Mouse (Mus musculus): ENCODE results near the gene B4galt7. TPM values are rescaled to one million over a fixed set of nuclear protein-coding genes. Genes with fewer than 3 reads are reported as not detected.
"Not testable (repeated sequence)": the region's sequence is repeated elsewhere in the genome, so short reads cannot be mapped to it uniquely, and the experiment has no call there.

The B4galt7 gene
- 31.5 and 34.7 TPM in 2 replicates for polyA plus RNA-seq (2016; fragmentation: Nextera tagmentation; extraction: Ambion mirVana)

- peaks cover 50% of the 10 kb centered on the region for H3K36me3 ChIP-seq
- H3K4me2 ChIP-seq: peak within 1 kb of the TSS; percentile 60
- H3K9me3 ChIP-seq: no peaks in the 10 kb centered on the region
- H3K27ac ChIP-seq: 0 out of 2 replicates have a peak within 1 kb of the TSS, but pooled peaks have one; percentile 31
- no peaks in the 10 kb centered on the region for H3K27me3 ChIP-seq
- WGBS: 10% methylated on average over 51 of the region's 51 CpGs
- H3K4me1 ChIP-seq (replicated peaks): peaks cover 6% of the 10 kb centered on the region
- H3K9ac ChIP-seq (replicated peaks): peak within 1 kb of the TSS; percentile 88
- ATAC-seq (ENCODE audit: insufficient number of reproducible peaks, insufficient read depth, low FRiP score, low TSS enrichment, low read depth): peak; percentile 83
- H3K4me3 ChIP-seq (replicated peaks): peak within 1 kb of the TSS; percentile 86
Measured at GRCm38 (mm10) chr13:55599566-55600540, at the start of gene B4galt7. B4galt7 (plus strand) TSS chr13:55599896.

- no peak overlapping the region for H3K4me3 ChIP-seq (replicated peaks)
- H3K36me3 ChIP-seq: peaks cover 68% of the 10 kb centered on the region
- H3K4me2 ChIP-seq: no peak overlapping the region
- no peak for ATAC-seq (ENCODE audit: insufficient number of reproducible peaks, insufficient read depth, low FRiP score, low TSS enrichment, low read depth)
- H3K27ac ChIP-seq: no peak overlapping the region
- no peaks in the 10 kb centered on the region for H3K27me3 ChIP-seq
- no peaks in the 10 kb centered on the region for H3K9me3 ChIP-seq
- H3K9ac ChIP-seq (replicated peaks): no peak overlapping the region
- H3K4me1 ChIP-seq (replicated peaks): no peaks in the 10 kb centered on the region
- 93% methylated on average over 9 of the region's 9 CpGs for WGBS
Measured at GRCm38 (mm10) chr13:55555921-55556320, 43.8 kb upstream of the B4galt7 start.

- no peaks in the 10 kb centered on the region for H3K4me1 ChIP-seq (replicated peaks)
- no peak for ATAC-seq (ENCODE audit: insufficient number of reproducible peaks, insufficient read depth, low FRiP score, low TSS enrichment, low read depth)
- H3K27me3 ChIP-seq: no peaks in the 10 kb centered on the region
- 0 out of 2 replicates have a peak overlapping the region, but pooled peaks have one; percentile 7 for H3K27ac ChIP-seq
- H3K36me3 ChIP-seq: peaks cover 62% of the 10 kb centered on the region
- H3K9me3 ChIP-seq: no peaks in the 10 kb centered on the region
- no peak overlapping the region for H3K9ac ChIP-seq (replicated peaks)
- no peak overlapping the region for H3K4me2 ChIP-seq
- 78% methylated on average over 6 of the region's 6 CpGs for WGBS
- no peak overlapping the region for H3K4me3 ChIP-seq (replicated peaks)
Measured at GRCm38 (mm10) chr13:55557499-55557898, 42.2 kb upstream of the B4galt7 start.

DNA sequence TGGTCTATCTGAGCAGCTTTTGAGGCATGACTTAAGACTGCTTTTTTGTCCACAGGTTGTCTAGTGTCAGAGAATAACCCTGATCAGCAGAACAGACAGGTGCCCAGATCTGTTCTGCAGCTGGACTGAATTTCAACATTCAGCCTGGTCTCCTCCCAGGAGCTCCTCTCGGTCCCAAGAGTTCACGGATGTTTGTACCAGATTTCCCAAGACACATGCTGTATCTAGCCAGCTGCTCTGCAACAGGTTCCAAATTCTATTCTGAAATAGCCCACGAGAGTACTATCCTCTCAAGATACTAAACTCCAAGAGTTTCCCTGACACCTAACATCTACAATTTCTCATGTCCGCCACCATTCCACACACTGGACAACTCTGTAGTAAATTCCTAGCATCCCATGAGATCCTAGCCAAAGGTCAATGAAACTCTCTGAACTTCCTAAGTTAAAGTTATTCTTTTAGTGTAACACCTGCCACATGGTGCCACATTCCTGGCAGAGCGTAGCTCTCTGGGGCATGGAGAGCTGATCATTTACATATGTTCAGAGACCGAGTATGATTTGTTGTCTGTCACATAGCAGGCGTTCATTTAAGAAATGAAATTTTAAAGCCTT, 36.3 kb upstream of the B4galt7 start:
- H3K27ac ChIP-seq: 0 out of 2 replicates have a peak overlapping the region, but pooled peaks have one; percentile 29

DNA sequence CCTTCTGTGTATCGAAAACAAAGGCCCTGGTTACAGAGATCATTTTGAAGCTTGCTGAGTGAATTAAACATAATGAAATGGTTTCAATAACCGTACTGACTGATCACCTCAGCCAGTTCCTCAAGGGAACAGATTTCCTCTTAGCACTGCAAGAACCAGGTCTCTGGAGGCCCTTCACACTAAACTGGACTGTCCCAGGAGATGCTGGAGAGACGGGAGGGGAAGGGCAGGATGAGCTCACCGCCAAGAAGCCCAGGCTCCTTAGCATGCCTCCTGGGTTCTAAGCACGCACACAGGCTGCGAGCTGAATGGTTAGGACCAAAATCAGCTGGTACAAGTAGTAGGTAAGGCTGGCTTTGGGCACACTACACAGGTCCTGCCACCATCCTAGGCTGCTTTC, 32.7 kb upstream of the B4galt7 start:
- Histone ChIP-seq H3K4me3 (replicated peaks) (no peak overlapping the region), H3K27me3 (no peaks in the 10 kb centered on the region), H3K9me3 (no peaks in the 10 kb centered on the region), H3K4me1 (replicated peaks) (peaks cover 20% of the 10 kb centered on the region), H3K36me3 (peaks cover 47% of the 10 kb centered on the region), H3K4me2 (no peak overlapping the region), H3K9ac (replicated peaks) (no peak overlapping the region), H3K27ac (no peak overlapping the region)
- 91% methylated on average over 6 of the region's 6 CpGs for WGBS
- ATAC-seq (ENCODE audit: insufficient number of reproducible peaks, insufficient read depth, low FRiP score, low TSS enrichment, low read depth): no peak

More for the DNA sequence above, 36.3 kb upstream of the B4galt7 start:
- Histone ChIP-seq H3K9ac (replicated peaks) (no peak overlapping the region), H3K36me3 (peaks cover 66% of the 10 kb centered on the region), H3K27me3 (no peaks in the 10 kb centered on the region), H3K4me2 (no peak overlapping the region), H3K4me3 (replicated peaks) (no peak overlapping the region), H3K9me3 (no peaks in the 10 kb centered on the region), H3K4me1 (replicated peaks) (peaks cover 6% of the 10 kb centered on the region; the same call in 1 of the 2 replicates)
- ATAC-seq (ENCODE audit: insufficient number of reproducible peaks, insufficient read depth, low FRiP score, low TSS enrichment, low read depth): no peak
- WGBS: 67% methylated on average over 7 of the region's 7 CpGs

GRCm38 (mm10) chr13:55567949-55568348, 31.7 kb upstream of the B4galt7 start:
- Histone ChIP-seq H3K9me3 (no peaks in the 10 kb centered on the region), H3K4me3 (replicated peaks) (no peak overlapping the region), H3K27me3 (no peaks in the 10 kb centered on the region), H3K36me3 (peaks cover 44% of the 10 kb centered on the region), H3K27ac (no peak overlapping the region), H3K4me1 (replicated peaks) (peaks cover 23% of the 10 kb centered on the region), H3K4me2 (no peak overlapping the region), H3K9ac (replicated peaks) (no peak overlapping the region)
- WGBS: 94% methylated on average over 2 of the region's 2 CpGs
- ATAC-seq (ENCODE audit: insufficient number of reproducible peaks, insufficient read depth, low FRiP score, low TSS enrichment, low read depth): no peak

DNA sequence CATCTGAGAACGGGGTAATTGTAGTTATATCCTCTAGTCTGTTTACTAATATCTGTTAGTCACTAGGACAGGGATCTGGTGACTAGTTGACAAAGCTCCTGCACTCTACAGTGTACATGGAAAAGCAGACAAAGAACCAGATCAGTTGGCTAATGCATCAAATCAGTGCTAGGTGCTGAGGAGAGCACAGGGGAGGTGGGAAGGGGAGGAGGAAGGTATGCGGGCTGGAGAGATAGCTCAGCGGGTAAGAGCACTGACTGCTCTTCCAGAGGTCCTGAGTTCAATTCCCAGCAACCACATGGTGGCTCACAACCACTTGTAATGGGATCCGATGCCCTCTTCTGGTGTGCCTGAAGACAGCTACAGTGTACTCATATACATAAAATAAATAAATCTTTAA, 31.2 kb upstream of the B4galt7 start:
- not testable (repeated sequence) for H3K27me3 ChIP-seq; H3K9ac ChIP-seq (replicated peaks); H3K27ac ChIP-seq; H3K9me3 ChIP-seq; H3K4me2 ChIP-seq; H3K4me3 ChIP-seq (replicated peaks); ATAC-seq (ENCODE audit: insufficient number of reproducible peaks, insufficient read depth, low FRiP score, low TSS enrichment, low read depth)
- peaks cover 41% of the 10 kb centered on the region for H3K36me3 ChIP-seq
- H3K4me1 ChIP-seq (replicated peaks): peaks cover 23% of the 10 kb centered on the region
- 94% methylated on average over 4 of the region's 4 CpGs for WGBS

- H3K36me3 ChIP-seq: peaks cover 29% of the 10 kb centered on the region
- ATAC-seq (ENCODE audit: insufficient number of reproducible peaks, insufficient read depth, low FRiP score, low TSS enrichment, low read depth): no peak
- H3K27ac ChIP-seq: peak overlapping the region; percentile 95
- peak overlapping the region; percentile 95 for H3K9ac ChIP-seq (replicated peaks)
- WGBS: 10% methylated on average over 16 of the region's 16 CpGs
- H3K27me3 ChIP-seq: no peaks in the 10 kb centered on the region
- peak overlapping the region; percentile 93 for H3K4me2 ChIP-seq
- H3K4me1 ChIP-seq (replicated peaks): peaks cover 17% of the 10 kb centered on the region
- H3K4me3 ChIP-seq (replicated peaks): peak overlapping the region; percentile 96
- H3K9me3 ChIP-seq: peaks cover 5% of the 10 kb centered on the region; the same call in 1 of the 2 replicates
Measured at GRCm38 (mm10) chr13:55569726-55570285, 29.9 kb upstream of the B4galt7 start.

GRCm38 (mm10) chr13:55570286-55570973, 29.3 kb upstream of the B4galt7 start:
- Histone ChIP-seq H3K9ac (replicated peaks) (peak overlapping the region; percentile 95), H3K9me3 (peaks cover 5% of the 10 kb centered on the region; the same call in 1 of the 2 replicates), H3K4me1 (replicated peaks) (peaks cover 17% of the 10 kb centered on the region), H3K27me3 (no peaks in the 10 kb centered on the region), H3K4me2 (peak overlapping the region; percentile 93), H3K4me3 (replicated peaks) (peak overlapping the region; percentile 96), H3K36me3 (peaks cover 22% of the 10 kb centered on the region), H3K27ac (peak overlapping the region; percentile 95)
- under 1% methylated on average over 39 of the region's 47 CpGs for WGBS
- ATAC-seq (ENCODE audit: insufficient number of reproducible peaks, insufficient read depth, low FRiP score, low TSS enrichment, low read depth): peak; percentile 66

DNA sequence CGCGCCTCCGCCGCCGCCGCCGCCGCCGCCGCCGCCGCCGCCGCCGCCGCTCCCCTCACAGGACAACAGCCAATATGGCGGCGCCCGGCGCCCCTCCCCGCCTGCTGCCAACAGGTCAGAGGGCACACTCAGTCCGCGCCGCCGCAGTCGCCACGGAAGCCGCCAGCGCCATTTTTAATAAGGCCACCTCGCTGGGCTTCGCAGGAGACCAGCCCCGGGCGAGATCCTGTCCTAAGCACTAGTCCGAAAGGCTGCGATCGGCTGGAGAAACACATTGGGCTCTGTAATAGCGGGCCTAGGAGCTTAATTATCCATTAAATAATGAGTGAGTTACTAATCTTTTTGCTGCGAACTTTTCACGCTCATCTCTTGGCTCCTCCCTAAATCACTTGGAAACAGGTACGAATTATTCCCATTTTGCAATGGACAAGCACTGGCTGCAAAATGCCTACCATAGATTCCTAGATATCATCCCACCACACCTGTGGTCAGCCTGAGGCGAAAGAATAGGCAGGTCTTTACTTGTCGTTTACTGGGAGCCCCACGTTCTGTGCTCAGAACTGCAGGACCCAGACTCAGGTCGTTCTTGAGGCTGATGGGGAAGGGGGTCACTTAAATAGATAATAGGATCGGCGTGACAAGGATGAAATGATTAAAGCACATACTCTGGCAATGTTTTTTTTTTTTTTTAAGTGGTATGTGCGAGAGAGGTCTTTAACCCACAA, 28.5 kb upstream of the B4galt7 start, which contains the start of gene Fam193b:
Gene Fam193b, minus strand, starts transcription at position 94 of the 725 bp plus-strand sequence.
- Histone ChIP-seq H3K27me3 (no peaks in the 10 kb centered on the region), H3K4me3 (replicated peaks) (peak within 1 kb of the TSS; percentile 96), H3K4me2 (peak within 1 kb of the TSS; percentile 93), H3K9ac (replicated peaks) (peak within 1 kb of the TSS; percentile 95), H3K36me3 (peaks cover 15% of the 10 kb centered on the region), H3K9me3 (peaks cover 5% of the 10 kb centered on the region; the same call in 1 of the 2 replicates), H3K27ac (peak within 1 kb of the TSS; percentile 95), H3K4me1 (replicated peaks) (peaks cover 17% of the 10 kb centered on the region)
- 4% methylated on average over 34 of the region's 47 CpGs for WGBS
- peak; percentile 80 for ATAC-seq (ENCODE audit: insufficient number of reproducible peaks, insufficient read depth, low FRiP score, low TSS enrichment, low read depth)
